Mouse (Mus musculus) central nervous system, embryonic 18 days (tissue): ENCODE data around the gene Cacna1g. TPM values are rescaled to one million over a fixed set of nuclear protein-coding genes. Genes with fewer than 3 reads are reported as not detected.

Source experiments
- polyA plus RNA-seq: library from polyadenylated mRNA; depleted of rRNA; stranded (reverse); fragments of >200 nt; gene quantifications from 2 replicates; pipeline ENCODE4 v1.2.3, GENCODE M21; 2012; rRNA removed

Cacna1g gene
- 192 and 209 TPM in 2 replicates for polyA plus RNA-seq

GRCm38 (mm10) chr11:94473707-94474543, at the start of gene Cacna1g:
TSS of gene Cacna1g (minus strand) at chr11:94474198.

GRCm38 (mm10) chr11:94521219-94521843, 47.3 kb upstream of the Cacna1g start, which contains the start of gene Mycbpap:
TSS of gene Mycbpap (minus strand) at chr11:94521742.

GRCm38 (mm10) chr11:94499661-94500152, 25.7 kb upstream of the Cacna1g start, which contains the start of gene Epn3:
TSS of gene Epn3 (minus strand) at chr11:94499974.

GRCm38 (mm10) chr11:94486001-94486400, 12.0 kb upstream of the Cacna1g start, which contains the start of gene Spata20:
TSS of gene Spata20 (minus strand) at chr11:94486179.

GRCm38 (mm10) chr11:94392672-94393109, 81.3 kb downstream of the Cacna1g start, which contains the start of gene Abcc3:
TSS of gene Abcc3 (minus strand) at chr11:94392997.

Other genes starting within 250 kb of the Cacna1g start
- gene Wfikkn2, start 228.2 kb downstream of the Cacna1g start, polyA plus RNA-seq = 2.9 and 5.0 TPM in 2 replicates
- not detected in 2 replicates for gene Gm21885, start 192.3 kb downstream of the Cacna1g start, polyA plus RNA-seq
- gene Luc7l3, start 152.2 kb downstream of the Cacna1g start, polyA plus RNA-seq = 210 and 218 TPM in 2 replicates
- 45.8 and 46.1 TPM in 2 replicates for gene Ankrd40, start 146.2 kb downstream of the Cacna1g start, polyA plus RNA-seq
- gene Abcc3, start 81.2 kb downstream of the Cacna1g start, polyA plus RNA-seq = 0.62 and 0.66 TPM in 2 replicates
- gene Spata20, start 12.0 kb upstream of the Cacna1g start, polyA plus RNA-seq = 1.7 and 2.1 TPM in 2 replicates
- 1.4 and 2.4 TPM in 2 replicates for gene Epn3, start 25.8 kb upstream of the Cacna1g start, polyA plus RNA-seq
- gene Mycbpap, start 47.5 kb upstream of the Cacna1g start, polyA plus RNA-seq = 1.7 and 2.4 TPM in 2 replicates
- 12.9 and 14.9 TPM in 2 replicates for gene Rsad1, start 75.1 kb upstream of the Cacna1g start, polyA plus RNA-seq
- gene Chad, start 90.8 kb upstream of the Cacna1g start, polyA plus RNA-seq = 0.19 and 0.43 TPM in 2 replicates
- 5.3 and 5.5 TPM in 2 replicates for gene Acsf2, start 127.7 kb upstream of the Cacna1g start, polyA plus RNA-seq
- gene Lrrc59, start 155.6 kb upstream of the Cacna1g start, polyA plus RNA-seq = 86.6 and 89.4 TPM in 2 replicates
- gene Mrpl27, start 179.6 kb upstream of the Cacna1g start, polyA plus RNA-seq = 111 and 113 TPM in 2 replicates
- 2.9 and 3.0 TPM in 2 replicates for gene Eme1, start 179.8 kb upstream of the Cacna1g start, polyA plus RNA-seq
- 16.9 and 17.6 TPM in 2 replicates for gene Xylt2, start 203.3 kb upstream of the Cacna1g start, polyA plus RNA-seq
- gene Gm11541, start 230.3 kb upstream of the Cacna1g start, polyA plus RNA-seq = 0.08 TPM in 1 of 2 replicates, not detected in the other